Mouse (Mus musculus) neural tube, embryonic 12.5 days (tissue): ENCODE measurements around the gene Dzip1l. TPM values are rescaled to one million over a fixed set of nuclear protein-coding genes. Genes with fewer than 3 reads are reported as not detected.
"Not testable (repeated sequence)": the region's sequence is repeated elsewhere in the genome, so short reads cannot be mapped to it uniquely, and the experiment has no call there.

ENCODE experiments used
- ATAC-seq: fragments of 200-750 bp; cut with Nextera tagmentation; 2 replicates; pipeline ENCODE4 v1.8.0; 2017; ENCODE audit warnings: low read depth, mild to moderate bottlenecking, moderate TSS enrichment, moderate library complexity; ENCODE audit not compliant: low FRiP score
- H3K27ac ChIP-seq: fragments of 300-500 bp; sonication (generic); 2 replicates; pipeline ENCODE4 v1.5.1; 2016
- H3K27me3 ChIP-seq: fragments of 300-500 bp; sonication (generic); replicated peaks from 2 replicates; pipeline ENCODE4 v1.6.1; 2016; ENCODE audit warnings: mild to moderate bottlenecking
- H3K36me3 ChIP-seq: fragments of 300-500 bp; sonication (generic); 2 replicates; pipeline ENCODE4 v1.6.1; 2016; ENCODE audit warnings: mild to moderate bottlenecking
- H3K4me1 ChIP-seq: fragments of 300-500 bp; sonication (generic); 2 replicates; pipeline ENCODE4 v1.6.1; 2016
- H3K4me2 ChIP-seq: fragments of 300-500 bp; sonication (generic); replicated peaks from 2 replicates; pipeline ENCODE4 v1.6.1; 2016; ENCODE audit warnings: mild to moderate bottlenecking
- H3K4me3 ChIP-seq: fragments of 300-500 bp; sonication (generic); 2 replicates; pipeline ENCODE4 v1.5.1; 2016
- H3K9ac ChIP-seq: fragments of 300-500 bp; sonication (generic); 2 replicates; pipeline ENCODE4 v1.6.1; 2016; ENCODE audit warnings: mild to moderate bottlenecking
- H3K9me3 ChIP-seq: fragments of 300-500 bp; sonication (generic); 2 replicates; pipeline ENCODE4 v1.6.1; 2016; ENCODE audit warnings: mild to moderate bottlenecking
- WGBS: fragments of 180-500 bp; shearing (Covaris S2); methylation state at CpG from one replicate; pipeline ENCODE4 v1.1.7; 2016; 5-methylcytosine and 5-hydroxymethylcytosine counted together
- polyA plus RNA-seq: library from polyadenylated mRNA; unstranded; fragments of >200 nt; fragmentation: Nextera tagmentation; extraction: Ambion mirVana; gene quantifications from 2 replicates; pipeline ENCODE4 v1.2.1, GENCODE M21; 2016

Gene Dzip1l
- polyA plus RNA-seq = 13.4 and 14.7 TPM in 2 replicates

- H3K27ac ChIP-seq = peak within 1 kb of the TSS; percentile 8; the same call in 1 of the 2 replicates
- no peaks in the 10 kb centered on the region for H3K27me3 ChIP-seq
- H3K4me3 ChIP-seq = peak within 1 kb of the TSS; percentile 58
- under 1% methylated on average over 44 of the region's 44 CpGs for WGBS
- H3K36me3 ChIP-seq = peaks cover 5% of the 10 kb centered on the region
- peak within 1 kb of the TSS; percentile 80 for H3K4me2 ChIP-seq
- ATAC-seq = peak; percentile 89
- peak within 1 kb of the TSS; percentile 75 for H3K9ac ChIP-seq
- no peaks in the 10 kb centered on the region for H3K9me3 ChIP-seq
- H3K4me1 ChIP-seq = peaks cover 25% of the 10 kb centered on the region
Measured at GRCm38 (mm10) chr9:99629281-99630011, at the start of gene Dzip1l. Gene Dzip1l, plus strand, starts transcription at chr9:99629496.

- Histone ChIP-seq H3K4me3 (no peak overlapping the region), H3K4me1 (peaks cover 11% of the 10 kb centered on the region), H3K36me3 (peaks cover 36% of the 10 kb centered on the region), H3K27me3 (no peaks in the 10 kb centered on the region), H3K27ac (no peak overlapping the region), H3K9me3 (no peaks in the 10 kb centered on the region), H3K4me2 (no peak overlapping the region), H3K9ac (no peak overlapping the region)
- ATAC-seq = peak; percentile 26; the same call in 1 of the 2 replicates
- WGBS = 55% methylated on average over 2 of the region's 2 CpGs
Measured at GRCm38 (mm10) chr9:99580655-99581054, 48.6 kb upstream of the Dzip1l start.

- H3K9me3 ChIP-seq = no peaks in the 10 kb centered on the region
- H3K27me3 ChIP-seq = no peaks in the 10 kb centered on the region
- no peak overlapping the region for H3K27ac ChIP-seq
- H3K36me3 ChIP-seq = peaks cover 16% of the 10 kb centered on the region
- no peak overlapping the region for H3K4me2 ChIP-seq
- no peaks in the 10 kb centered on the region for H3K4me1 ChIP-seq
- 25% methylated on average over 8 of the region's 8 CpGs for WGBS
- ATAC-seq = no peak
- no peak overlapping the region for H3K4me3 ChIP-seq
- H3K9ac ChIP-seq = no peak overlapping the region
Measured at GRCm38 (mm10) chr9:99587505-99588202, 41.6 kb upstream of the Dzip1l start.

GRCm38 (mm10) chr9:99591144-99591543, 38.2 kb upstream of the Dzip1l start:
- no peaks in the 10 kb centered on the region for H3K4me1 ChIP-seq
- no peaks in the 10 kb centered on the region for H3K36me3 ChIP-seq
- no peak overlapping the region for H3K4me2 ChIP-seq
- no peak for ATAC-seq
- no peak overlapping the region for H3K27ac ChIP-seq
- H3K9me3 ChIP-seq = no peaks in the 10 kb centered on the region
- H3K9ac ChIP-seq = no peak overlapping the region
- H3K4me3 ChIP-seq = no peak overlapping the region
- H3K27me3 ChIP-seq = no peaks in the 10 kb centered on the region
- 87% methylated on average over 8 of the region's 8 CpGs for WGBS

GRCm38 (mm10) chr9:99599127-99599526, 30.2 kb upstream of the Dzip1l start:
- H3K27me3 ChIP-seq, H3K4me3 ChIP-seq, H3K9me3 ChIP-seq, ATAC-seq, H3K4me1 ChIP-seq, H3K9ac ChIP-seq, H3K4me2 ChIP-seq, H3K36me3 ChIP-seq, H3K27ac ChIP-seq: not testable (repeated sequence)
- 91% methylated on average over 6 of the region's 6 CpGs for WGBS

- no peak for ATAC-seq
- Histone ChIP-seq H3K4me3 (no peak overlapping the region), H3K4me2 (no peak overlapping the region), H3K27me3 (no peaks in the 10 kb centered on the region), H3K27ac (no peak overlapping the region), H3K4me1 (no peaks in the 10 kb centered on the region), H3K9me3 (no peaks in the 10 kb centered on the region), H3K36me3 (no peaks in the 10 kb centered on the region), H3K9ac (no peak overlapping the region)
- 89% methylated on average over 2 of the region's 2 CpGs for WGBS
Measured at GRCm38 (mm10) chr9:99603566-99603965, 25.7 kb upstream of the Dzip1l start.

- no peak within 1 kb of the TSS for H3K4me2 ChIP-seq
- no peaks in the 10 kb centered on the region for H3K4me1 ChIP-seq
- H3K9ac ChIP-seq = no peak within 1 kb of the TSS
- no peak within 1 kb of the TSS for H3K27ac ChIP-seq
- WGBS = 67% methylated on average over 2 of the region's 2 CpGs
- no peaks in the 10 kb centered on the region for H3K9me3 ChIP-seq
- ATAC-seq = no peak
- no peak within 1 kb of the TSS for H3K4me3 ChIP-seq
- H3K36me3 ChIP-seq = no peaks in the 10 kb centered on the region
- H3K27me3 ChIP-seq = no peaks in the 10 kb centered on the region
Measured at GRCm38 (mm10) chr9:99612202-99612601, 17.1 kb upstream of the Dzip1l start, which contains the start of gene A4gnt. Gene A4gnt, plus strand, starts transcription at chr9:99612502.

- H3K27ac ChIP-seq = no peak overlapping the region
- no peaks in the 10 kb centered on the region for H3K27me3 ChIP-seq
- H3K9ac ChIP-seq = no peak overlapping the region
- H3K36me3 ChIP-seq = no peaks in the 10 kb centered on the region
- no peak overlapping the region for H3K4me3 ChIP-seq
- ATAC-seq = no peak
- H3K9me3 ChIP-seq = no peaks in the 10 kb centered on the region
- H3K4me1 ChIP-seq = no peaks in the 10 kb centered on the region
- no peak overlapping the region for H3K4me2 ChIP-seq
- WGBS = 94% methylated on average over 8 of the region's 8 CpGs
Measured at GRCm38 (mm10) chr9:99619688-99620087, 9.6 kb upstream of the Dzip1l start.

GRCm38 (mm10) chr9:99620196-99620595, 9.1 kb upstream of the Dzip1l start:
- Histone ChIP-seq H3K4me3 (no peak overlapping the region), H3K9ac (no peak overlapping the region), H3K4me2 (no peak overlapping the region), H3K27ac (no peak overlapping the region), H3K36me3 (no peaks in the 10 kb centered on the region), H3K4me1 (no peaks in the 10 kb centered on the region), H3K9me3 (no peaks in the 10 kb centered on the region), H3K27me3 (no peaks in the 10 kb centered on the region)
- no peak for ATAC-seq
- WGBS = 94% methylated on average over 11 of the region's 11 CpGs

GRCm38 (mm10) chr9:99622034-99622433, 7.3 kb upstream of the Dzip1l start:
- no peak overlapping the region for H3K27ac ChIP-seq
- no peaks in the 10 kb centered on the region for H3K27me3 ChIP-seq
- H3K4me2 ChIP-seq = no peak overlapping the region
- no peak for ATAC-seq
- H3K4me3 ChIP-seq = no peak overlapping the region
- H3K4me1 ChIP-seq = no peaks in the 10 kb centered on the region
- H3K36me3 ChIP-seq = no peaks in the 10 kb centered on the region
- H3K9me3 ChIP-seq = no peaks in the 10 kb centered on the region
- no peak overlapping the region for H3K9ac ChIP-seq
- WGBS = 83% methylated on average over 1 of the region's 1 CpGs

- no peak for ATAC-seq
- no peak overlapping the region for H3K27ac ChIP-seq
- WGBS = 63% methylated on average over 2 of the region's 2 CpGs
Measured at GRCm38 (mm10) chr9:99622966-99623365, 6.3 kb upstream of the Dzip1l start.

GRCm38 (mm10) chr9:99624117-99624516, 5.2 kb upstream of the Dzip1l start:
- Histone ChIP-seq H3K9ac (no peak overlapping the region), H3K9me3 (no peaks in the 10 kb centered on the region), H3K4me1 (peaks cover 3% of the 10 kb centered on the region), H3K27ac (no peak overlapping the region), H3K4me2 (no peak overlapping the region), H3K36me3 (no peaks in the 10 kb centered on the region), H3K4me3 (no peak overlapping the region), H3K27me3 (no peaks in the 10 kb centered on the region)
- WGBS = 80% methylated on average over 6 of the region's 6 CpGs
- no peak for ATAC-seq

More at GRCm38 (mm10) chr9:99622966-99623365, 6.3 kb upstream of the Dzip1l start:
- H3K4me2 ChIP-seq = no peak overlapping the region
- no peak overlapping the region for H3K9ac ChIP-seq
- H3K27me3 ChIP-seq = no peaks in the 10 kb centered on the region
- no peaks in the 10 kb centered on the region for H3K36me3 ChIP-seq
- no peaks in the 10 kb centered on the region for H3K9me3 ChIP-seq
- no peaks in the 10 kb centered on the region for H3K4me1 ChIP-seq
- H3K4me3 ChIP-seq = no peak overlapping the region
